Mouse (Mus musculus) intestine, postnatal 0 days (tissue): ENCODE results near the gene St3gal3. TPM values are rescaled to one million over a fixed set of nuclear protein-coding genes. Genes with fewer than 3 reads are reported as not detected.

Source experiments
- ATAC-seq: fragments of 200-750 bp; cut with Nextera tagmentation; 2 replicates; pipeline ENCODE4 v1.8.0; 2017; ENCODE audit warnings: mild to moderate bottlenecking, moderate TSS enrichment, moderate library complexity
- H3K27ac ChIP-seq: fragments of 300-500 bp; sonication (generic); 2 replicates; pipeline ENCODE4 v1.5.1; 2014; ENCODE audit warnings: mild to moderate bottlenecking, low read depth, low read length, moderate library complexity
- H3K27me3 ChIP-seq: fragments of 300-500 bp; sonication (generic); replicated peaks from 2 replicates; pipeline ENCODE4 v1.6.1; 2014; ENCODE audit warnings: low read length, mixed read lengths; ENCODE audit not compliant: control insufficient read depth, insufficient read depth
- H3K36me3 ChIP-seq: fragments of 300-500 bp; sonication (generic); 2 replicates; pipeline ENCODE4 v1.6.1; 2014; ENCODE audit warnings: mild to moderate bottlenecking, moderate library complexity; ENCODE audit not compliant: control insufficient read depth, insufficient read depth
- H3K4me1 ChIP-seq: fragments of 300-500 bp; sonication (generic); replicated peaks from 2 replicates; pipeline ENCODE4 v1.6.1; 2014; ENCODE audit warnings: antibody characterized with exemption, low read length, mixed read lengths; ENCODE audit not compliant: control insufficient read depth, insufficient read depth
- H3K4me2 ChIP-seq: fragments of 300-500 bp; sonication (generic); replicated peaks from 2 replicates; pipeline ENCODE4 v1.6.1; 2014; ENCODE audit warnings: low read depth, mild to moderate bottlenecking, moderate library complexity
- H3K4me3 ChIP-seq: fragments of 300-500 bp; sonication (generic); 2 replicates; pipeline ENCODE4 v1.5.1; 2014; ENCODE audit warnings: low read depth, low read length
- H3K9ac ChIP-seq: fragments of 300-500 bp; sonication (generic); 2 replicates; pipeline ENCODE4 v1.6.1; 2014; ENCODE audit warnings: mild to moderate bottlenecking, low read depth, low read length
- H3K9me3 ChIP-seq: fragments of 300-500 bp; sonication (generic); 2 replicates; pipeline ENCODE4 v1.6.1; 2016; ENCODE audit warnings: mixed run types; ENCODE audit not compliant: control insufficient read depth
- CTCF ChIP-seq: sonication (generic); IDR thresholded peaks from 2 replicates; pipeline ENCODE4 v1.5.1; 2016; ENCODE audit warnings: low read depth, mild to moderate bottlenecking, control low read depth, antibody characterized with exemption, moderate library complexity
- WGBS: fragments of 180-500 bp; shearing (Covaris S2); extraction: QIAGEN DNeasy Blood & Tissue Kit; methylation state at CpG from one replicate; pipeline ENCODE4 v1.1.7; 2014; 5-methylcytosine and 5-hydroxymethylcytosine counted together
- polyA plus RNA-seq: library from polyadenylated mRNA; unstranded; fragments of >200 nt; fragmentation: Nextera tagmentation; extraction: Ambion mirVana; gene quantifications from 2 replicates; pipeline ENCODE4 v1.2.1, GENCODE M21; 2015

Gene St3gal3
- polyA plus RNA-seq, 1 experiment from 2014 or later = 15.6 TPM

DNA sequence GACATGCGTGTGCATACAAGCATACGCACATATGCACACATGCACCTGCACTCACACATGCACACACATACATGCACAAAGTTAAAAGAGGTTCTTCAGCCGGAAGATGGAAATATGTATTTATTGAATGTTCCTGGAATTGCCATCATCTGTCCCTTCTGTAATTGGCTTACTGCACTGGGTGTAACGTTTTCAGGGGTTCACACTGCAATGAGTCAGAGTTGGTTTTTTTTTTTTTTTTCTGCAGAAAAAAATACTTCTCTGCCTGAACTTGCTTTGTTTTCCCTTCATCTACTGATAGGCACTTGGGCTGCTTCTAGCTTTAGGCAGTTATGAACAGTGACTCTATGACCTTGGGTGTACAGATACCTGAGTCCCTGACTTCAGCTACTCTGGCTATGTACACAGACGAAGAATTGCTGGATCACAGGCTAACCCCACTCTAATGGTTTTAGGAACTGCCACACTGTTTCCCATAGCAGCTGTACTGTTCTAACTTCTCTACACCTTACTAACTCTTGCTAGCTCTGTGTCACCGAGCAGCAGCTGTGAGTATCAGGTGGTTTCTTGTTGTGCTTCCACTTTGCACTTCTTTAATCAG lies 126.2 kb downstream of the St3gal3 start:
- 48% methylated on average over 6 of the region's 6 CpGs for WGBS
- Histone ChIP-seq H3K4me1 (no peaks in the 10 kb centered on the region), H3K27me3 (no peaks in the 10 kb centered on the region), H3K27ac (no peak overlapping the region), H3K36me3 (peaks cover 3% of the 10 kb centered on the region), H3K4me3 (no peak overlapping the region), H3K9me3 (no peaks in the 10 kb centered on the region), H3K4me2 (no peak overlapping the region; the same call in 1 of the 2 replicates), H3K9ac (no peak overlapping the region)
- ATAC-seq = no peak
- no peak for TF ChIP-seq CTCF

DNA sequence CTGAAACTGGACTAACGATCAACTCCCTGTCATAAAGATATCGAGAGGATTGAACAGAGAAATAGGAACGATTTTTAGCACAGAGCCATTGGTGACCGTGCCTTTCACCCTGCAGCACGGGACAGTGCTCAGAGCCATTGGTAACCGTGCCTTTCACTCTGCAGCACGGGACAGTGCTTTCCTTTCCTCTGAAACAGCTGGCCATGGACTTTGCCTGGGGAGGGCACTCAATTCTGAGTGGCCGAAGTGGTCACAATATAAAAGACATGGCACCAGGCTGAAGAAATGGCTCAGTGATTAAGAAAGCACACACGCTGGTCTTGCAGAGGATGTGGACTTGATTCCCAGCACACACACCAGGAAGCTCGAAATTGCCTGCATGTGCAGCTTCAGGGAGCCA lies 133.4 kb downstream of the St3gal3 start:
- no peak for TF ChIP-seq CTCF
- Histone ChIP-seq H3K4me1 (peaks cover 4% of the 10 kb centered on the region), H3K27ac (peak overlapping the region; percentile 71), H3K4me2 (peak overlapping the region; percentile 39), H3K4me3 (no peak overlapping the region), H3K36me3 (0 out of 2 replicates have a peak, but pooled peaks cover 4% of the 10 kb centered on the region), H3K9me3 (no peaks in the 10 kb centered on the region), H3K27me3 (no peaks in the 10 kb centered on the region), H3K9ac (no peak overlapping the region)
- whole genome bisulfite sequencing = 42% methylated on average over 10 of the region's 10 CpGs
- ATAC-seq = peak; percentile 76

DNA sequence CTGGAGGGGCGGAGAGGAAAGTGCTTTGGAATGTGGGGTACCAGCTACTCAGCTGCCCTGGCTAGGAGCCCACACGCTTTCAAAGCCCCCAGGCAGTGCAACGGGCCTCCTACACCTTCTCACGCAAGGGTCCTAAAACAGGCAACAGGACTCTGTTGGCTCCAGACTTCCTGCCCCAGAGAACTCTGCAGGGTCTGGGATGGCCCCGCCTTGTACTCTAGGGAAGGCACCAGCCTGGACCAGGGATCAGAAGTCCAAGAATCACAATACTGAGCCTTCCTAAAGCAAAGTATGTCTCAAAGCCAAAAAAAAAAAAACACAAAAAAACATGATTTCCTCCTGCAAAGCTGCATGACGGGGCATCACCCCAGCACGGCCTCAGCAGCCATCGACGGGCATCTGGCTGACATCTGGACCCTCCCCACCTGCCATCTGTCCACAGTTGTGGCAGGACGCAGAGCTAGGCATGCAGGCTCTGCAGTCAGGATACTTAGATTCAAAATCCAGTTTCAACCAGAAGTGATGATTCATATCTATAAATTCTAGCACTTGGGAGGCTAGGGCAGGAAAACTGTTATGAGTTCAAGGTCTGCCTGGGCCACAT lies 134.0 kb downstream of the St3gal3 start:
- Histone ChIP-seq H3K27ac (peak overlapping the region; percentile 71), H3K36me3 (0 out of 2 replicates have a peak, but pooled peaks cover 4% of the 10 kb centered on the region), H3K4me3 (no peak overlapping the region), H3K9me3 (no peaks in the 10 kb centered on the region), H3K27me3 (no peaks in the 10 kb centered on the region), H3K4me1 (peaks cover 4% of the 10 kb centered on the region), H3K9ac (no peak overlapping the region), H3K4me2 (peak overlapping the region; percentile 39; the same call in 1 of the 2 replicates)
- 54% methylated on average over 10 of the region's 10 CpGs for WGBS
- TF ChIP-seq CTCF = no peak
- ATAC-seq = peak; percentile 67

DNA sequence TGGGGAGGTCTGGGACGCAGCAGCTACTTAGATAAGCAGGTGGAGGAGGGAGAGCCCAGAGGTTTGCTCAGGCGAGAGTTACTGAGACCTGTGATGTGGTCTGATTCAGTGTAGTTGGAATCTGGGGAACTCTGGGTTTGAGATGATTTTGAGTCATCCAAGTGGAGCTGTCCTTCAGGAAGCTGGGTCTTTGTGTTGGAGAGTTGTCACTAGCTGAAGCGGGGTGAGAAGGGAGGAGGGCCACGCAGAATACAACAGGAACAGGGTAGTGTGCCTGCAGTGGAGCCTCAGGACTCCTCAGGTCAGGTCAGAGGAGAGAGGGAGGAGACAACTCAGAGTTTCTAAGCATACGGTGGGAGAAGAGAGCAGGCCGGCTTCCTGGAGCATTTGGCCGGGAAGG lies 134.8 kb downstream of the St3gal3 start:
- 60% methylated on average over 7 of the region's 7 CpGs for WGBS
- Histone ChIP-seq H3K27ac (peak overlapping the region; percentile 71), H3K4me1 (peaks cover 4% of the 10 kb centered on the region), H3K9me3 (no peaks in the 10 kb centered on the region), H3K4me2 (no peak overlapping the region), H3K36me3 (0 out of 2 replicates have a peak, but pooled peaks cover 4% of the 10 kb centered on the region), H3K4me3 (no peak overlapping the region), H3K27me3 (no peaks in the 10 kb centered on the region), H3K9ac (no peak overlapping the region)
- no peak for ATAC-seq
- TF ChIP-seq CTCF = no peak

DNA sequence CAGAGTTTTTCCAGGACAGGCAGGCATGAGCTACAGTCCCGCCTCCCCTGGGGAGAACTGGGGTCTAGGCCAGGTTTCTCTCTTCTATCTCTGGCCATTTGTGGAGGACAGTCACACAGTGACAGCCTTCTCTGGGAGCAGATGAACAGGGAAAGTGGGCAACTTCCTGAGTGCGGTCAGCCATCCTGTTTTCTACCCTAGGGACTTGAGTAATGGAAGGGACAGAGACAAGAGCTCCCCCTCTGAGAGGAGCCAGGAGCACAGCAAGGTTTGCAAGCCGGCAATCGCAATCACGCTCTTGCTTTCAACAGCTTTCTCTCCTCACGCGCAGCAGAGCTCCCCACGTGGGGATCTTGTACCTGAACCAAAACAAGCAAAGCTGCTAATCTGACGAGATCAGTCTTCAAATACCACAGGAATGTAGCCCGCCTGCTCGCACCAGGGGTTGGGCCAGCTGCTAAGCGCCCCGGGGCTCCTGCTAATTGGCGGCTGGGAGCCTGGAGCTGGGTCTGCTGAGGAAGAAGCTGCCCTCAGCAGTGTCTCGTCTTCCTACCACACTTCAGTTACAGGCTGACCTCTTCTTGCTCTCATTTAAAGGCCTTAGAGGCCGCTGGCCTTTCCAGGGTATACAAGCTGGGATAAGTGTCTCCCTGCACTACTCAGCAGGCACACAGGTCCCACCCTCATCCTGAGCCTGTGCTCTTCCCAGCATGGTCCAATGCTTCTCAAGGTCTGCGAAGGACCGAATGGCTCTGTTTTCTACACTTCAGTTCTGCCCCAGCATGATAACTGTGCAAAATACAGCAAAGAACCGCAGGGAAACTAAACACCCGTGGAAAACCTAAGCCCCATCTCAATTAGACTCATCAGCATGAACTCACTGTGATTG lies 137.1 kb downstream of the St3gal3 start:
- Histone ChIP-seq H3K9me3 (no peaks in the 10 kb centered on the region), H3K27ac (no peak overlapping the region), H3K4me1 (peaks cover 4% of the 10 kb centered on the region), H3K4me3 (no peak overlapping the region), H3K27me3 (no peaks in the 10 kb centered on the region), H3K36me3 (0 out of 2 replicates have a peak, but pooled peaks cover 4% of the 10 kb centered on the region), H3K9ac (no peak overlapping the region), H3K4me2 (peak overlapping the region; percentile 38)
- WGBS = 27% methylated on average over 20 of the region's 20 CpGs
- no peak for ATAC-seq
- TF ChIP-seq CTCF = peak; percentile 31; the same call in 1 of the 2 replicates

DNA sequence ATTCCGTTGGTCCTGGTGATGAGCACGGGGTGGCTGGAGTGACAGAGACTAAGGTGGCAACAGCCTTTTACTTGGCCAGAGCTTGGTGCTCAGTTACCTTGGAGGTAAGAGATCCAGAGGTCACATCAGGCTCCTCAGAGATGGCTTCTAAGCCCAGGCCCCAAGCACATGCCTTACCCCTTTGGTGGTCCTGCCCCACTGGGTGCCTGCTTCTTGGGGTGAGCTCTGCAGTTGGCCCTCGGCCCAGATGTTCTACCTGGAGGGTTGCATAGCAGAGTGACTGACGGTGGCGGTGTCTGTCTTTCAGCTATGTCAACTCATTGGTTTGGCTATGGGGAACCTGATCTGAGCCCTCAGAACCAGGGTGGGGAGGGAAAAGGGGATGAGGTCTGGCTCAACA lies 138.0 kb downstream of the St3gal3 start:
- TF ChIP-seq CTCF = no peak
- H3K4me3 ChIP-seq = no peak overlapping the region
- H3K9ac ChIP-seq = no peak overlapping the region
- H3K27me3 ChIP-seq = no peaks in the 10 kb centered on the region
- 0 out of 2 replicates have a peak, but pooled peaks cover 4% of the 10 kb centered on the region for H3K36me3 ChIP-seq
- peaks cover 4% of the 10 kb centered on the region for H3K4me1 ChIP-seq
- WGBS = 90% methylated on average over 5 of the region's 5 CpGs
- H3K4me2 ChIP-seq = no peak overlapping the region
- H3K27ac ChIP-seq = no peak overlapping the region
- no peak for ATAC-seq
- H3K9me3 ChIP-seq = no peaks in the 10 kb centered on the region
